Mouse (Mus musculus) limb, embryonic 12.5 days (tissue): Measurements from ENCODE around the gene Hoxa1. TPM values are rescaled to one million over a fixed set of nuclear protein-coding genes. Genes with fewer than 3 reads are reported as not detected.

ENCODE experiments used
- ATAC-seq: fragments of 200-750 bp; cut with Nextera tagmentation; 2 replicates; pipeline ENCODE4 v1.8.0; 2017; ENCODE audit warnings: low read depth, moderate TSS enrichment; ENCODE audit not compliant: insufficient number of reproducible peaks, insufficient read depth, low FRiP score, low TSS enrichment
- H3K27ac ChIP-seq: fragments of 300-500 bp; sonication (generic); 2 replicates; pipeline ENCODE4 v1.5.1; 2016; ENCODE audit warnings: mild to moderate bottlenecking, moderate library complexity
- H3K27me3 ChIP-seq: fragments of 300-500 bp; sonication (generic); 2 replicates; pipeline ENCODE4 v1.6.1; 2016; ENCODE audit warnings: mild to moderate bottlenecking, moderate library complexity
- H3K36me3 ChIP-seq: fragments of 300-500 bp; sonication (generic); 2 replicates; pipeline ENCODE4 v1.6.1; 2016; ENCODE audit warnings: mild to moderate bottlenecking, moderate library complexity
- H3K4me1 ChIP-seq: fragments of 300-500 bp; sonication (generic); replicated peaks from 2 replicates; pipeline ENCODE4 v1.6.1; 2016
- H3K4me2 ChIP-seq: fragments of 300-500 bp; sonication (generic); 2 replicates; pipeline ENCODE4 v1.6.1; 2016; ENCODE audit warnings: mild to moderate bottlenecking, moderate library complexity
- H3K4me3 ChIP-seq: fragments of 300-500 bp; sonication (generic); replicated peaks from 2 replicates; pipeline ENCODE4 v1.5.1; 2016; ENCODE audit warnings: mild to moderate bottlenecking
- H3K9ac ChIP-seq: fragments of 300-500 bp; sonication (generic); replicated peaks from 2 replicates; pipeline ENCODE4 v1.6.1; 2016; ENCODE audit warnings: mild to moderate bottlenecking, moderate library complexity
- H3K9me3 ChIP-seq: fragments of 300-500 bp; sonication (generic); 2 replicates; pipeline ENCODE4 v1.6.1; 2016; ENCODE audit warnings: mild to moderate bottlenecking, moderate library complexity
- WGBS: fragments of 180-500 bp; shearing (Covaris S2); methylation state at CpG from one replicate; pipeline ENCODE4 v1.1.7; 2016; 5-methylcytosine and 5-hydroxymethylcytosine counted together
- polyA plus RNA-seq: library from polyadenylated mRNA; unstranded; fragments of >200 nt; fragmentation: Nextera tagmentation; extraction: Ambion mirVana; gene quantifications from 2 replicates; pipeline ENCODE4 v1.2.1, GENCODE M21; 2016

Gene Hoxa1
- polyA plus RNA-seq, 1 experiment from 2014 or later: 0.58 TPM

DNA sequence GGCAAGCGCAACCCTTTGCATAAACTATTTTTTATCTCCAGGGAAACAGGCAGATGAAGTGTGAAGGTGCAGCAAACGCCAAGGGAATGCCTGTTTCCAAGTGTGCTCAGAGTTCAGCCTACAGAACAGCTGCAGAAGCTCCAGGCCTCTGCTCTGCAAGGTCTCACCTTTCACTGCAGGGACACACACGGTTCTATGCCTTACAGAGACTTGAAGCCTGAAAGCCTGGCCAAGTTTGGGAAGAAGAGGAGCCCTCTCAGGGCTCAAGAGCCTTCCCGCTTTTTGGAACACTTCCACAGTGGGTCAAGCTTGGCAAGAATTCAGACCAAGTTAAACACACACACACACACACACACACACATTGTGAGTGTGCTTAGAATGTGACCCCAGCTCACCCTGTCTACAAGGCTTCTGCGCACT is 31.1 kb upstream of the Hoxa1 start:
- Histone ChIP-seq H3K4me1 (peaks cover 68% of the 10 kb centered on the region), H3K27ac (0 out of 2 replicates have a peak overlapping the region, but pooled peaks have one; percentile 9), H3K9ac (no peak overlapping the region), H3K4me3 (no peak overlapping the region), H3K4me2 (no peak overlapping the region), H3K9me3 (no peaks in the 10 kb centered on the region), H3K36me3 (peaks cover 6% of the 10 kb centered on the region; the same call in 1 of the 2 replicates), H3K27me3 (peaks cover 81% of the 10 kb centered on the region)
- no peak for ATAC-seq
- WGBS: 29% methylated on average over 5 of the region's 5 CpGs

DNA sequence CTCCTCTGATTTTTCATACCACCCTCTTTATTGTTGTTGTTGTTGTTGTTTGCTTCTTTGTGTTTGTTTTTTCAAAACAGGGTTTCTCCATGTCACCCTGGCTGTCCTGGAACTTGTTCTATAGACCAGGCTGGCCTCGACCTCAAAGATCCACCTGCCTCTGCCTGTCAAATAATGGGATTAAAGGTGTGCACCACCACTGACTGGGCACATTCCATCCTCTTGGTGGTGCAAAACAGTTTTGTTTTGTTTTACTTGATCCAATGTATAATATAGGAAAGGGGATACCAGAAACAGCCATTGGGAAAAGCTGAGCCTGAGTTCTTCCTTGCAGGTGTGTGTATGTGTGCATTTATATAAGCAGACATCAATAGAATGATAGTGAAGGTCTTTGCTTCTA is 28.4 kb upstream of the Hoxa1 start:
- Histone ChIP-seq H3K4me2 (no peak overlapping the region), H3K27me3 (peaks cover 84% of the 10 kb centered on the region), H3K36me3 (peaks cover 11% of the 10 kb centered on the region), H3K4me1 (peaks cover 80% of the 10 kb centered on the region), H3K27ac (no peak overlapping the region), H3K9me3 (no peaks in the 10 kb centered on the region), H3K4me3 (no peak overlapping the region), H3K9ac (no peak overlapping the region)
- WGBS: 45% methylated on average over 1 of the region's 1 CpGs
- ATAC-seq: no peak

DNA sequence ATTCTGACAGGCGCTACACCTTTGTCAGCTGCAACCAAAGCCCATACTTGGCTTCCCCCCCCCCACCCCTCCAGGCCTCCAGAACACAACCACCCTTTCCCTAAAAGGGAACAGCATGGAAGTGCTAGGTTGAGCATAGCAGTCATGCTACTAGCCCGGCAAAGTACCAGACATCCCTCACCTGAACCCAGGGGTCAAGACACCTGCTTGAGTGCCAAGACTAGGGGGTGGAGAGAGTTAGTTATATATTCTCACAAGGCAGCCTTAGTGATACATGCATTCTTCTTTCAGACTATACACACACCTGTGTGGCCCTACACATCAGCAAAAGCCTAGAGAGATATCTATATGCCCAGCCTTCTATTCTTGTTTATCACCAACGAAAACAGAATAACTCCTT is 27.7 kb upstream of the Hoxa1 start:
- 26% methylated on average over 3 of the region's 3 CpGs for WGBS
- Histone ChIP-seq H3K27ac (no peak overlapping the region), H3K4me1 (peaks cover 78% of the 10 kb centered on the region), H3K4me2 (no peak overlapping the region), H3K4me3 (no peak overlapping the region), H3K36me3 (peaks cover 15% of the 10 kb centered on the region), H3K27me3 (peaks cover 87% of the 10 kb centered on the region), H3K9me3 (no peaks in the 10 kb centered on the region), H3K9ac (no peak overlapping the region)
- ATAC-seq: no peak

DNA sequence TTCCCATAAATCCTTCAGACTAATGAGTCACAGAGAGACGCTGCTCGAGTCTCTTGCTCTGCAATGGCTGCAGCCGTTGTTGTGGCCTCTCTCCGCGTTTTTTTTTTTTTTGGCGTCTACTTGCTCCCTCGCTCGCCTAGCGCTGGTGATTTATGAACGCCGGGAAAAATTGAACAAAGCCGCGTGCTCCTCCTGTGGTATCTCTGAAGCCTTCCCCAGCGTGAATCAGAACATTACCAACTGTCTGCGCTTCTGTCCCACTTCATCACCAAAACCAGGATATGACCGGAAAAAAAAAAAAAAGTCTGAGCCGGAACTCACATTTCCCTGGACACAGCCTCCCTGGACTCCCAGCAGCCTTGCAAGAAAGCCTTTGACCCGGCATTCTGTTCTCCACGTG is 27.1 kb upstream of the Hoxa1 start:
- ATAC-seq: no peak
- WGBS: 3% methylated on average over 19 of the region's 19 CpGs
- H3K4me2 ChIP-seq: peak overlapping the region; percentile 26
- no peaks in the 10 kb centered on the region for H3K9me3 ChIP-seq
- 0 out of 2 replicates have a peak overlapping the region, but pooled peaks have one; percentile 4 for H3K4me3 ChIP-seq
- peaks cover 15% of the 10 kb centered on the region for H3K36me3 ChIP-seq
- H3K27ac ChIP-seq: no peak overlapping the region
- no peak overlapping the region for H3K9ac ChIP-seq
- H3K27me3 ChIP-seq: peaks cover 87% of the 10 kb centered on the region
- peaks cover 78% of the 10 kb centered on the region for H3K4me1 ChIP-seq

DNA sequence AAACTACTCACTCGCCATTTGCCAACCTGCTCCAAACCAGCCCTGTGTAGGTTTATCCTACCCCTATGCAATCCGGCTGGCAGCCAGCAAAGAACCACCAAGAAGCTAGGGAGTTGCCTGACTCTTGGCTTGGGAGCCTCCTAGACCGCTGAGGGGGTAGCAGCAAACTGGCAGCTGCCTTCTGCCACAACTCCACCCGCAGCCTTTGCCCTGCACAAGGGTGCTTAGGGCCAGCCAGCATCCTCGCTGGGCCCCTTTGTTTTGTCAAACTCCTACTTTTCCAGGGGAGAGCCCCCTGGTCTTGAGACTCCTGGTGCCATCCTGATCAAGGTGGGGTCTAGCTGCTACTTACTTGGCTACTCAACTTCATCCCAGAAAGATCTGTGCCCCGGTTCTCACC is 26.6 kb upstream of the Hoxa1 start:
- Histone ChIP-seq H3K27me3 (peaks cover 87% of the 10 kb centered on the region), H3K4me3 (no peak overlapping the region), H3K4me1 (peaks cover 78% of the 10 kb centered on the region), H3K36me3 (peaks cover 12% of the 10 kb centered on the region), H3K27ac (no peak overlapping the region), H3K9ac (no peak overlapping the region; the same call in 1 of the 2 replicates), H3K9me3 (no peaks in the 10 kb centered on the region), H3K4me2 (peak overlapping the region; percentile 26; the same call in 1 of the 2 replicates)
- 22% methylated on average over 6 of the region's 6 CpGs for WGBS
- ATAC-seq: no peak

- peaks cover 78% of the 10 kb centered on the region for H3K4me1 ChIP-seq
- H3K27ac ChIP-seq: peak overlapping the region; percentile 57
- no peak overlapping the region for H3K9ac ChIP-seq
- no peak overlapping the region for H3K4me3 ChIP-seq
- H3K4me2 ChIP-seq: 0 out of 2 replicates have a peak overlapping the region, but pooled peaks have one; percentile 0
- H3K27me3 ChIP-seq: peaks cover 88% of the 10 kb centered on the region
- WGBS: 30% methylated on average over 10 of the region's 10 CpGs
- H3K9me3 ChIP-seq: no peaks in the 10 kb centered on the region
- peaks cover 9% of the 10 kb centered on the region; the same call in 1 of the 2 replicates for H3K36me3 ChIP-seq
- ATAC-seq: no peak
Observed at GRCm38 (mm10) chr6:52183311-52184080, 25.4 kb upstream of the Hoxa1 start.

GRCm38 (mm10) chr6:52182793-52183192 is 24.7 kb upstream of the Hoxa1 start:
- H3K4me1 ChIP-seq: peaks cover 80% of the 10 kb centered on the region
- ATAC-seq: no peak
- H3K36me3 ChIP-seq: peaks cover 9% of the 10 kb centered on the region; the same call in 1 of the 2 replicates
- H3K27ac ChIP-seq: peak overlapping the region; percentile 57
- H3K4me3 ChIP-seq: no peak overlapping the region
- H3K9me3 ChIP-seq: no peaks in the 10 kb centered on the region
- no peak overlapping the region for H3K9ac ChIP-seq
- peaks cover 83% of the 10 kb centered on the region for H3K27me3 ChIP-seq
- WGBS: 16% methylated on average over 1 of the region's 1 CpGs
- no peak overlapping the region for H3K4me2 ChIP-seq

DNA sequence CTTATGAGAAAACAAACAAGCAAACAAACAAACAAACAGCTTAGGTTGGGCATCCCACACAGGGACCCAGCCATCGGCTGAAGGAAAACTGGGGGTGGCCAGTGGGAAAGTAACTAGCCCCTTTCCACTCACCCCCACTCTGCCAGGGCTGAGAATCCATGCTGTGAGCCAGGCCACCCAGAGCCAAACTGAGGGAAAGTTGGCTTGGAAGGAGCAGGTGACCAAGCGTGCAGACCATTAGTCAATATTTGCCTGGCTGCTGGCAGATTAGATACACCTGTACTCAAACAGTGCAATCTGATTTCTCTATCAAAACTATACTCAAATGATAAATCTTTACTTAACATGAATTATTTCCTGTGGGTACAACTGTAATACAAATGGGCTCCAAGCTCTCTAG is 23.9 kb upstream of the Hoxa1 start:
- peaks cover 83% of the 10 kb centered on the region for H3K27me3 ChIP-seq
- no peaks in the 10 kb centered on the region for H3K9me3 ChIP-seq
- H3K4me2 ChIP-seq: no peak overlapping the region
- no peak overlapping the region for H3K27ac ChIP-seq
- no peak overlapping the region for H3K9ac ChIP-seq
- WGBS: 48% methylated on average over 2 of the region's 2 CpGs
- ATAC-seq: no peak
- no peak overlapping the region for H3K4me3 ChIP-seq
- peaks cover 87% of the 10 kb centered on the region for H3K4me1 ChIP-seq
- H3K36me3 ChIP-seq: peaks cover 9% of the 10 kb centered on the region; the same call in 1 of the 2 replicates

DNA sequence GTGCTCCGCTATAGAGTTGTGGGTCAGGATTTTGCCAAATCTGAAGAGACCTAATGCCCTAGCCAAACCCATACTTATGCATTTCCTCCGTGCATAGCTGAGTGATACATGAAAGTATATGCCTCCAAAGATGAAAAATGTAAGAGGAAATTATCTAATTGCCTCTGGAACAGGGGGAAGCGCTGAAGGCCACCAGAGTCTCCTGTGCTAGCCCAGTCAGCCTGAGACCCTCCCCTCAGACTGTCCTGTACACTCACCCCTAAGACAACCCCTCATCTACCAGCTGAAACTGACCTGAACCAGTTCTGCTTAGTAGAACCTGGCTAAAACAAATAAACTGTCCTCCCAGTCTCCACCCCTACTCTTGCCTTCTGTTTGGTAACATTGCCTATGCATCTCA is 22.6 kb upstream of the Hoxa1 start:
- H3K27ac ChIP-seq: no peak overlapping the region
- H3K9ac ChIP-seq: no peak overlapping the region

DNA sequence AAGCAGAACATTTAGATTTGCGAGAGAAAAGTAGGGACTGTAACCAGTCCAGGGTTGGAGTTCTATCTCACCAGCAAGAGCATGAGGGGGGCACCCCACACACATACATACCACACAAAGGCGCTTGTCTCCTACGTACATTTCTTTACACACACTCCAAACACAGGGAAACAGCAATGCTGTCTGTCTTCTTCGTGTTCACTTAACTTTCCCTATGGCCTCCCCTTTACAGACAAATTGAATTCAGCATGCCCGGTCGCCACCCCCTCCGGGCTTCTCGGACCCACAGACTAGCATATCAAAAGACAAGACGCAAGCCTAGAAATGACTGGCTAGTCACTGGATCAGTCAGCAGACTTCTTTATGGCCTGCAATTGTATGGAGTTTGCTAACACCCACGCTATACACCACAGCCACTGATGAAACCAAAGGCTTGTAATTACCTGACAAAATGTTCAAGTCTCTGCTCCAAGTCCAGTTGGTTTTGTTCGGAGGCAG is 22.1 kb upstream of the Hoxa1 start:
- no peak overlapping the region for H3K9ac ChIP-seq
- 17% methylated on average over 11 of the region's 11 CpGs for whole genome bisulfite sequencing

More for the DNA sequence above, 22.6 kb upstream of the Hoxa1 start:
- Histone ChIP-seq H3K4me3 (no peak overlapping the region), H3K4me2 (no peak overlapping the region), H3K4me1 (peaks cover 93% of the 10 kb centered on the region), H3K27me3 (peaks cover 82% of the 10 kb centered on the region), H3K36me3 (peaks cover 9% of the 10 kb centered on the region; the same call in 1 of the 2 replicates), H3K9me3 (no peaks in the 10 kb centered on the region)
- WGBS: 48% methylated on average over 3 of the region's 3 CpGs
- ATAC-seq: no peak

DNA sequence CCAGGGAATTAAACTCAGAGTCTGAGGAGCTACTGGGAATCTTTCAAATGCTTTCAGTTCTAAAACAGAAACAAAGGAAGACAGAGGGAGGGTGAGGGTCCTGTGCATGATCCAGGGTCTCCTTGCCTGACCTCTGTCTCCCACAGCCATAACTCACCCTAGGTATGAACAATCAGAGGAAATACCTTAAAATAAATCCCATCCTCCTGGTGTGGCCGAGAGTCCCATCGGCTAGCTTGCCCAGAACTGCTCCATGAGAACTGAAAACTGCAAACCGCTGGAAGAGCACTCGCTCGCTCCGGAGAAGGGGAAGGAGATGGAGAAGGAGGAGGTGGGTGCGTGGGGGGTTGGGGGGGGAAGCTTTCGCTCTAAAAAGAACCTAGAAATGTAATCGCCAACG is 21.6 kb upstream of the Hoxa1 start:
- Histone ChIP-seq H3K9me3 (no peaks in the 10 kb centered on the region), H3K4me3 (peak overlapping the region; percentile 10; the same call in 1 of the 2 replicates), H3K9ac (peak overlapping the region; percentile 34; the same call in 1 of the 2 replicates), H3K4me1 (peaks cover 93% of the 10 kb centered on the region), H3K4me2 (peak overlapping the region; percentile 35), H3K36me3 (peaks cover 9% of the 10 kb centered on the region; the same call in 1 of the 2 replicates), H3K27me3 (peaks cover 83% of the 10 kb centered on the region), H3K27ac (no peak overlapping the region)
- WGBS: 18% methylated on average over 10 of the region's 10 CpGs
- no peak for ATAC-seq

More for the DNA sequence above, 22.1 kb upstream of the Hoxa1 start:
- Histone ChIP-seq H3K4me1 (peaks cover 93% of the 10 kb centered on the region), H3K27ac (no peak overlapping the region), H3K4me3 (no peak overlapping the region), H3K36me3 (peaks cover 9% of the 10 kb centered on the region; the same call in 1 of the 2 replicates), H3K9me3 (no peaks in the 10 kb centered on the region), H3K4me2 (peak overlapping the region; percentile 35), H3K27me3 (peaks cover 82% of the 10 kb centered on the region)
- no peak for ATAC-seq
